Mouse (Mus musculus) limb, embryonic 11.5 days (tissue): ENCODE results near the gene Pim3. TPM values are rescaled to one million over a fixed set of nuclear protein-coding genes. Genes with fewer than 3 reads are reported as not detected.

Experiments used
- ATAC-seq: fragments of 200-750 bp; cut with Nextera tagmentation; 2 replicates; pipeline ENCODE4 v1.8.0; 2017; ENCODE audit warnings: low read depth; ENCODE audit not compliant: insufficient number of reproducible peaks, low FRiP score, low TSS enrichment
- DNase-seq: peaks from one replicate; pipeline ENCODE4 v3.0.0-alpha.2; 2015; ENCODE audit warnings: low spot score
- H3K27ac ChIP-seq: fragments of 300-500 bp; sonication (generic); replicated peaks from 2 replicates; pipeline ENCODE4 v1.5.1; 2014; ENCODE audit warnings: low read depth, mild to moderate bottlenecking, low read length
- H3K27me3 ChIP-seq: fragments of 300-500 bp; sonication (generic); 2 replicates; pipeline ENCODE4 v1.6.1; 2014; ENCODE audit warnings: mild to moderate bottlenecking, low read length, mixed read lengths; ENCODE audit not compliant: control insufficient read depth, insufficient read depth
- H3K36me3 ChIP-seq: fragments of 300-500 bp; sonication (generic); 2 replicates; pipeline ENCODE4 v1.6.1; 2014; ENCODE audit warnings: mild to moderate bottlenecking, low read length, moderate library complexity, mixed read lengths; ENCODE audit not compliant: control insufficient read depth, insufficient read depth
- H3K4me1 ChIP-seq: fragments of 300-500 bp; sonication (generic); 2 replicates; pipeline ENCODE4 v1.6.1; 2014; ENCODE audit warnings: low read length, mixed read lengths; ENCODE audit not compliant: control insufficient read depth, insufficient read depth
- H3K4me2 ChIP-seq: fragments of 300-500 bp; sonication (generic); 2 replicates; pipeline ENCODE4 v1.6.1; 2014; ENCODE audit warnings: low read depth, mild to moderate bottlenecking, moderate library complexity; ENCODE audit not compliant: severe bottlenecking
- H3K4me3 ChIP-seq: fragments of 300-500 bp; sonication (generic); 2 replicates; pipeline ENCODE4 v1.5.1; 2014; ENCODE audit warnings: low read depth, low read length
- H3K9ac ChIP-seq: fragments of 300-500 bp; sonication (generic); 2 replicates; pipeline ENCODE4 v1.6.1; 2014; ENCODE audit warnings: mild to moderate bottlenecking, low read length
- H3K9me3 ChIP-seq: fragments of 300-500 bp; sonication (generic); 2 replicates; pipeline ENCODE4 v1.6.1; 2016; ENCODE audit warnings: low read length; ENCODE audit not compliant: control insufficient read depth
- WGBS: fragments of 180-500 bp; shearing (Covaris S2); extraction: QIAGEN DNeasy Blood & Tissue Kit; methylation state at CpG from one replicate; pipeline ENCODE4 v1.1.7; 2014; 5-methylcytosine and 5-hydroxymethylcytosine counted together
- polyA plus RNA-seq: library from polyadenylated mRNA; unstranded; fragments of >200 nt; fragmentation: Nextera tagmentation; extraction: Ambion mirVana; gene quantifications from 2 replicates; pipeline ENCODE4 v1.2.1, GENCODE M21; 2014

Gene Pim3
- polyA plus RNA-seq, 1 experiment from 2014 or later = 34.5 TPM

GRCm38 (mm10) chr15:88832536-88832935, 29.4 kb upstream of the Pim3 start:
- ATAC-seq (no peak), DNase-seq (no peak)
- Histone ChIP-seq H3K27ac (no peak overlapping the region), H3K4me2 (no peak overlapping the region), H3K4me3 (no peak overlapping the region), H3K9me3 (no peaks in the 10 kb centered on the region), H3K4me1 (peaks cover 6% of the 10 kb centered on the region; the same call in 1 of the 2 replicates), H3K27me3 (no peaks in the 10 kb centered on the region), H3K36me3 (no peaks in the 10 kb centered on the region), H3K9ac (no peak overlapping the region)
- 79% methylated on average over 9 of the region's 9 CpGs for WGBS

GRCm38 (mm10) chr15:88836031-88836430, 26.0 kb upstream of the Pim3 start:
- Histone ChIP-seq H3K9ac (no peak overlapping the region), H3K9me3 (no peaks in the 10 kb centered on the region), H3K4me2 (no peak overlapping the region), H3K27ac (no peak overlapping the region), H3K36me3 (no peaks in the 10 kb centered on the region), H3K4me1 (peaks cover 28% of the 10 kb centered on the region), H3K4me3 (no peak overlapping the region), H3K27me3 (no peaks in the 10 kb centered on the region)
- DNase-seq (no peak), ATAC-seq (no peak)
- 79% methylated on average over 6 of the region's 6 CpGs for WGBS

GRCm38 (mm10) chr15:88836571-88836970, 25.4 kb upstream of the Pim3 start:
- Histone ChIP-seq H3K9ac (no peak overlapping the region), H3K27me3 (no peaks in the 10 kb centered on the region), H3K36me3 (no peaks in the 10 kb centered on the region), H3K9me3 (no peaks in the 10 kb centered on the region), H3K4me2 (no peak overlapping the region), H3K4me1 (peaks cover 28% of the 10 kb centered on the region), H3K27ac (no peak overlapping the region), H3K4me3 (no peak overlapping the region)
- ATAC-seq (no peak), DNase-seq (no peak)
- WGBS = 65% methylated on average over 5 of the region's 5 CpGs

DNA sequence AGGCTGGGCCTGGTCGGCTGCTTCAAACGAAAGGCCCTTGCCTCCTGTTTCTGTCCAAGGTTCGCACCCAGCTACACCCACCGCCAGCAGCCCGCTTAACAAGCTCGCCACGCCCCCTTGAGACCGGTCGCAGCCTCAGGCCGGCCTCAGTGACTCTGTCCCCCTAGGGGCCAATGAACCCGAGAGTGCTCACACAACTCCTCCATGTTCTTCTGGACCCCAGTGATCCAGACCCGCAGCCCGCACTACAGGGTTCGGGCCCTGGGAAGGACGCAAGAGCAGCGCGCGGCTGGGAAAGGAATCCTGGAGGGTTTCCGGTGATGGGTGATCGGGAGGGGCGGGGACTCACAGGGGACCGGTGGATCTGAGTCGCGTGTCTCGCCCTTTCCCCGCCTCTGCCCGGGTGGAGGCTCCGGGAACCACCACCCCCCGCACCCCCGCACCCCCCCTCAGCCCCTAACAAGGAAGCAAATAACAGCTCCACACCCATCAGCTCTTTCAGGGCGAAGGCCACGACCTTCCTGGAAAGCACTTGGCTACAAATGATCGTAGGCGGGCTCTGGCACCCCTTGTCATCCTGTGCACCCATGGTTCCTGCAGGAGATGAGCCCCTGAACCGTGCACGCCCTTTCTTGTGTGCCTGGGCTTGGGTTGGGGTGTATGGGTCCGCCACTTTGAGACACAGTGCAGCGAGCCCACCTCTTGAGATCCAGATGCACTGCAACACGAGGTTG, 24.6 kb upstream of the Pim3 start:
- peaks cover 28% of the 10 kb centered on the region for H3K4me1 ChIP-seq

DNA sequence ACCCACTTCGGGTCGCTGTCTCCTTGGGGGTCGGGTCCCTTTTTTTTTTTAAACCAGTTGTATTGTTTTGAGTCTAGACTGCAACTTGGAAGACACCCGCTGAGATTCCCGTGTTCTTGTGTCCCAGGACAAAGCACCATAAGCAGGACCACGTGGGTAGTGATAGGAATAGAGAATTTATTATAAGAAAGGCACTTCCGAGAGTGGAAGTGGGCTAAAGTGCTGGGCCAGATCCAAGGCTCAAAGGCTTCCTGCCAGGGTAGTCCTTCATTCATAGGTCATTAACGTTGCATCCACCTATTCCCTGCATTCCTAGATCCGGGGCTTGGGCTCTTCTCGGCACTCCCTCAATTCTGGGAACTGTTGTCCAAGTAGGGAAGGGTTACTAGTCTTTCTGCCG, 24.0 kb upstream of the Pim3 start:
- no peaks in the 10 kb centered on the region for H3K9me3 ChIP-seq
- H3K36me3 ChIP-seq = no peaks in the 10 kb centered on the region
- H3K4me3 ChIP-seq = peak overlapping the region; percentile 37
- peak overlapping the region; percentile 58; the same call in 1 of the 2 replicates for H3K9ac ChIP-seq
- DNase-seq = peak; percentile 25
- 2% methylated on average over 11 of the region's 11 CpGs for WGBS
- H3K27me3 ChIP-seq = no peaks in the 10 kb centered on the region
- no peak overlapping the region for H3K27ac ChIP-seq
- no peak for ATAC-seq
- H3K4me1 ChIP-seq = peaks cover 29% of the 10 kb centered on the region
- H3K4me2 ChIP-seq = peak overlapping the region; percentile 74

More for the DNA sequence above, 24.6 kb upstream of the Pim3 start:
- H3K36me3 ChIP-seq = no peaks in the 10 kb centered on the region
- peak overlapping the region; percentile 58 for H3K9ac ChIP-seq
- peak overlapping the region; percentile 74 for H3K4me2 ChIP-seq
- H3K27me3 ChIP-seq = no peaks in the 10 kb centered on the region
- under 1% methylated on average over 39 of the region's 39 CpGs for WGBS
- peak; percentile 73 for DNase-seq
- no peaks in the 10 kb centered on the region for H3K9me3 ChIP-seq
- ATAC-seq = peak; percentile 15; the same call in 1 of the 2 replicates
- H3K4me3 ChIP-seq = peak overlapping the region; percentile 37
- no peak overlapping the region for H3K27ac ChIP-seq

DNA sequence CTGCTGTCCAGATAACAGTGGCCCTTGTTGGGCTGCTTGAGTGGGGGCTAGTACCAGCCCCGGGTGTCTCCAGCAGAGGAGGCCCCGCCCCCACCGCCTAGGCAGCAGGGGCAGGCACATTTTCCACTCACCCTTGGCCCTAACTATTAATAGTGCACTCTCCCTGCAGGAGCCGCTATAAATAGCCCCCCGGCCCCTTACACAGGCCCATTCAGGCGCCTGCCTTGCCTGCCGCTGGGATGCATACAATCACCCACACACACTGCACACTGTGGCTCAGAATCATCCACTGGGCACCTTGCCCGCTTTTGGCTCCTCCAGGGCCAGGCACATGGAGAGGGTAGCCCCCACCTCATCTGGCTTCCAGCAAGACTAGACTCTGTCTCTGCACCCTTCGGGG, 22.7 kb upstream of the Pim3 start:
- Histone ChIP-seq H3K9me3 (no peaks in the 10 kb centered on the region), H3K4me1 (peaks cover 32% of the 10 kb centered on the region), H3K36me3 (no peaks in the 10 kb centered on the region), H3K9ac (peak overlapping the region; percentile 27), H3K27ac (peak overlapping the region; percentile 83), H3K4me2 (peak overlapping the region; percentile 10; the same call in 1 of the 2 replicates), H3K27me3 (no peaks in the 10 kb centered on the region), H3K4me3 (no peak overlapping the region)
- DNase-seq (peak; percentile 70), ATAC-seq (peak; percentile 70)
- 34% methylated on average over 9 of the region's 9 CpGs for WGBS

DNA sequence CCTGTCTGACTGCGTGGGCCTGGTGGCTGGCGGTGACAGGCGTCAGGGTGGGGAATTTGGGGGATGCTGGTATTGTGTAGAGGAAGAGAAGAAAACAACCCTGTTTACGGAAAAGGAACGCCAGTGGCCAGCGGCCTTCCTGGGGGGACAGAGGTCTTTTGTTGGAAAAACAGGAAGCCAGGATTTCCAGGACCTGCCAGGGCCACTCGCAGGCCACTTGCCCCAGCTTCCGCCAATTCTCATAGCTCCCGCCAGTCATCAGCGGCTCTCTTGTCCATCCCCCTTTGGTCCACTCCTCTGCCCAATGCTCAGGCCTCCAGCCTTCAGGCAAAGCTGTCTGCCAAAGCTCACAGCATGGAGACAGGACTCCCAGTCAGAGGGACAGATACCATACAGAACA, 21.9 kb upstream of the Pim3 start:
- Histone ChIP-seq H3K4me3 (no peak overlapping the region), H3K4me2 (no peak overlapping the region), H3K9ac (no peak overlapping the region), H3K36me3 (no peaks in the 10 kb centered on the region), H3K9me3 (no peaks in the 10 kb centered on the region), H3K27ac (peak overlapping the region; percentile 83), H3K4me1 (peaks cover 32% of the 10 kb centered on the region), H3K27me3 (no peaks in the 10 kb centered on the region)
- peak; percentile 36 for DNase-seq
- 58% methylated on average over 10 of the region's 10 CpGs for WGBS
- ATAC-seq = no peak

DNA sequence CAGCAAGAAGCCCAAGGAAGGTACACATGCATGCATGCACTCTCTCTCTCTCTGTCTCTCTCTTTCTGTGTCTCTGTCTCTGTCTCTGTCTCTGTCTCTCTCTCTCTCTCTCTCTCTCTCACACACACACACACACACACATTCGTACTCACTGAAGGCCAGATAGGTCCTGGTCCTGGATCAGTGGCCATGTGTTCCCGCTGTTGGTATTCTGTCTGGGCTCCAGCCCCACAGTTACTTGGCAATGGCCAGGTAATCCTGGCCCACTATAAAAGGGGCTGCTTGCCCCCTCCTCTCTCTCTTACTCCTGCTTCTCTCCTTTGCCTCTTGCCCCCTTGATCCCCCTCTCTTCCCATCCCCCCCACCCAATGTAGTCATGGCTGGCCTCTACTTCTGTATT, 20.8 kb upstream of the Pim3 start:
- Histone ChIP-seq H3K4me1 (peaks cover 32% of the 10 kb centered on the region), H3K4me3 (no peak overlapping the region), H3K27ac (no peak overlapping the region), H3K9ac (no peak overlapping the region), H3K27me3 (no peaks in the 10 kb centered on the region), H3K36me3 (no peaks in the 10 kb centered on the region), H3K9me3 (no peaks in the 10 kb centered on the region), H3K4me2 (no peak overlapping the region)
- DNase-seq (no peak), ATAC-seq (no peak)
- 87% methylated on average over 2 of the region's 2 CpGs for WGBS
